Mouse (Mus musculus) ovary, postnatal 14 days (tissue): Measurements from ENCODE around the gene Hk2.

Experiments used
- DNase-seq: peaks from one replicate; pipeline ENCODE4 v3.0.0; 2022; ENCODE audit warnings: low spot score

Hk2 gene

DNA sequence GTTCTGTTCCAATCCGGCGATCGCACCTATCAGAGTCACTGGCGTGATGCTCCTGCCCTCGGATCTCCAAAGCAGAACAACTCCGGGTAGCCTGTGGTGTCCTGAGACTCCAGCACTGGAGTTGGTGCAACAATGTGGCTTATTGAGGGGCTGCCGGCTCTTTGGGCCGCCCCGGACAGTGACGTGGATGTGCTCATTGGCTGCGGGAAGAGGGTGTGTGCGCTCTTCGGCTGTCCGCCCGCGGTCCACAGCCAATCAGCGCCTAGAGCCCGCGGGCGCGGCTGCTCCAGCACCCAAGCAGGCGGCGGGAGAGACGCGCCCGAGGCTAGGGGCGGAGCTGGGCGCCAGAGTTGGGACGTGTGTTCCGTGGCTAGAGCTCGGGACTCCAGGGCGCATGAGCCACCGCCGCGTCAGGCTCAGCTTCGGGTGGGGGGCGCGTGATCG is at the start of gene Hk2:
Gene Hk2 (minus strand): TSS at position 134 of the 444 bp plus-strand sequence.
- peak; percentile 66 for DNase-seq

- no peak for DNase-seq
Observed at GRCm38 (mm10) chr6:82821758-82822253, 47.6 kb upstream of the Hk2 start.

GRCm38 (mm10) chr6:82820716-82821115 is 46.5 kb upstream of the Hk2 start:
- no peak for DNase-seq

GRCm38 (mm10) chr6:82814821-82815220 is 40.6 kb upstream of the Hk2 start:
- DNase-seq = no peak

- no peak for DNase-seq
Observed at GRCm38 (mm10) chr6:82807984-82808700, 33.9 kb upstream of the Hk2 start.

- no peak for DNase-seq
Observed at GRCm38 (mm10) chr6:82806971-82807370, 32.7 kb upstream of the Hk2 start.

DNA sequence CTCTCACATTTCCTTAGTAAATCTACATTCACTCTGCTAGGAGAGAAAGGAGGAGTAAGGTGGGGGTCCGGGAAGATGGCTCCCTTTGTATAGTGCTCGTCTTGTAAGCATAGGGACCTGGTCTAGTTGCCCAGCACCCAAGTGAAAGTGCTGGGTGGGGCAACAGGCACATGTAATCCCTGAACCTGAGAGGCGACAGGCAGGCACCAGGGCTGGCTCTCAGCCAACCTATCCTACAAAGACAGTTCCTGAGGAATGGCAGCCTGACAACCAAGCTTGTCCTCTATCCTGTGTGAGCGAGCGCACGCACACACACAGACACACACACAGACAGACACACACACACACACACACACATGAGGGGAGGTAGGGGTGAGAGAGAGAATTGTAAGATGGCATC is 32.2 kb upstream of the Hk2 start:
- DNase-seq = no peak

DNA sequence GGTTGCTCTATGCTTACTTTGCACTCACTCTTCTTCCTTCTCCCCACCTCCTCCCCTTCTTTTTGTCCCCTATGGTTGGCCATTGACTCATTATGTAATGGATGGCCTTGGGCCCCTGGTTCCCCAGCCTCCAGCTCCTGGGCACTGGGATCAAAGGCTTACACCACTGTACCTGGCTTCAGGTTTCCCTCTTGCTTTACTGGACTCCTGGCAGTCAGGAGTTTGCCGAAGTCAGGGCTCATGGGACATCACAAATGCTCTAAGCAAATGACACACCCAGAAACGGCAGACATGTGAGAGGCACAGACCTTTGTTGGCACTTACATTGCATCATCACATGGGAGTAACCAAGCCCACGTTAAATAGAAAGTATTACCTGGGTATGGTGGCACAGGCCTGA is 31.6 kb upstream of the Hk2 start:
- no peak for DNase-seq

DNA sequence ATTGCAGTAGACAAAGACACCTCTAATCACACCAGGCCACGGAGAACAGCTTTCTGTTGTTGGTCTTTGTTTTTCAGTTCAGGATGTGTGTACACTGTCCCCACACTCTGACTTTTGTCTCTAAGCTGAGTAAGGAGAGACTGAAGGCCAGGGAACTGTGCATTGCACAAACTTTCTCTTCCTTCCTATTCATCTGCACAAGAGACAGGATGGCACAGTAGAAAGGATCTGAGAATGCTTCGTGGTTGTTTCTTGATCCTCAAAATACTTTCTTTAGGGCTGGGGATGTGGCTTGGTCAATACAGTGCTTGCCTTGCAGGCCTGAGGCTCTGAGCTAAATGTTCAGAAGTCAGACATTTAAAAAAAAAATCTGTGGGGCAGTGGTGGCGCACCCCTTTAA is 30.7 kb upstream of the Hk2 start:
- no peak for DNase-seq

DNA sequence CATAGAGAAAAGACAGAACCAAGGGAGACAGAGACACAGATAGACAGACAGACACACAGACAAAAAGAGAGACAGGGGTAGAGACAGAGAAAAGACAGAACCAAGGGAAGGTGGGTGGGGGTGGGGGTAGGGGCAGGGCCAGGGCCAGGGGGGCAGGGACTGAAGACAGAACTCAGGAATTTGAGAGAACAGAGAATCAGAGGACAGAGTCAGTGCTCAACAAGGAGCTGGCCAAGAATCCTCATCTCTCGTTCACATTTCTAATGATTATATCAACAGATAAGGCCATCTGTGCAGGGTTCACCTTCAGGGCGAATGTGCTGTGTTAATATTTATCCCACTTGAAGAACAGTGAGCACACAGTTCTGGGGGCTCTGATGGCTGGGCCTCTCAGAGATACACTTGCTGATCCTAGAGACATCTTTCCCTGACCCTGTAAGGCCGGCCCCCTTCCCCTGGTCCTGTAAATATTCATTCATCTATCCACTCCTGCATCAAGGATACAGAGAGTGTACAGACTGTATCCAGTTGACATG is 24.0 kb upstream of the Hk2 start:
- DNase-seq = no peak

GRCm38 (mm10) chr6:82797300-82797839 is 23.1 kb upstream of the Hk2 start:
- DNase-seq = no peak

DNA sequence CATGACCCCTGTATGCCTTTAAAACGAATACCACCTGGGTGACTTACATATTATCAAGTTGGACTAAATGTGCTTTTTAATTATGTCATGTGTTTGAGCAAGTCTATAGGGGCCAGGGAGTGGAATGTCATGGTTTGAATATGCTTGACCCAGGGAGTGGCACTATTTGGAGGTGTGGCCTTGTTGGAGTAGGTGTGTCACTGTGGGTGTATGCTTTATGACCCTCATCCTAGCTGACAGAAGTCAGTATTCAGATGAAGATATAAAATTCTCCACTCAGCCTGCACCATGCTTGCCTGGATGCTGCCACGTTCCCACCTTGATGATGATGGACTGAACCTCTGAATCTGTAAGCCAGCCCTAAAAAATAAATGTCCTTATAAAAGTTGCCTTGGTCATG is 16.6 kb upstream of the Hk2 start:
- no peak for DNase-seq

GRCm38 (mm10) chr6:82783906-82784305 is 9.7 kb upstream of the Hk2 start:
- DNase-seq = no peak

- no peak for DNase-seq
Observed at GRCm38 (mm10) chr6:82780802-82781393, 6.6 kb upstream of the Hk2 start.

DNA sequence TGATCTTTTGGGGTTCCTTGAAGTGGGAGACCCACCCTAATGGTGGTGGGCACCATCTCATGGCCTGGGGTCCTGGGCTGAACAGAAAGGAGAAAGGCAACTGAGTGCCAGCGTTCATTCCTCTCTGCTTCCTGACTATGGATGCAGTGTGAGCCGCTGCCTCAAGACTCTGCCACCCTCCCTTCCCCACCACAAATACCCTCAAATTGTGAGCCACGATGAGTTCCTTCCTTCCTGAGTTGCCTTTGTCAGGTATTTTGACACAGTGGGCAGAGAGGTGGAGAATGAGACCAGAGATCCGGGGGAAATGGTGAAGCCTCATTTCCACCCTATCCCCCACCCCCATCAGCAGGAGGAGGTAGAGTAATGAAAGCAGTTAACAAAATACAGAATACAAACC is 6.1 kb upstream of the Hk2 start:
- no peak for DNase-seq

GRCm38 (mm10) chr6:82777124-82777654 is 2.9 kb upstream of the Hk2 start:
- DNase-seq = no peak

DNA sequence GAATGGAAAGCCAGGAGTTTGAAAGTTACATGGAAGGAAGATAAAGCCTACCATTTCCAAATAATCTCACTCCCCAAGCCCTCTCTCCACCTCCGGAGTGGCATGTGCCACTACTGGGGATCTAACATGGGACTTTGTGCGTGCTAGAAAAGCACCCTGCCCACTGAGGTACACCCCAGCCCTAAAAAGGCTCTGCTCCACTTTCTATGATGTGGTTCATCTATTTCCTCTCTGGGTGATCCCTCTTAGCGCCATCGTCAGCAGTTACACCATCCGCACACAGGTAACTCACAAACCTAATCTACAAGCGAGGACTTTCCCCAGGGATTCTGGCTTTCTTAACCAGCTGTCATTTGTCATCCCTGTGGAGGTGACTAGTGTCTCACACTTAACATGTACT is 1.1 kb upstream of the Hk2 start:
- no peak for DNase-seq

GRCm38 (mm10) chr6:82773261-82774131 is 758 bp downstream of the Hk2 start:
- no peak for DNase-seq

DNA sequence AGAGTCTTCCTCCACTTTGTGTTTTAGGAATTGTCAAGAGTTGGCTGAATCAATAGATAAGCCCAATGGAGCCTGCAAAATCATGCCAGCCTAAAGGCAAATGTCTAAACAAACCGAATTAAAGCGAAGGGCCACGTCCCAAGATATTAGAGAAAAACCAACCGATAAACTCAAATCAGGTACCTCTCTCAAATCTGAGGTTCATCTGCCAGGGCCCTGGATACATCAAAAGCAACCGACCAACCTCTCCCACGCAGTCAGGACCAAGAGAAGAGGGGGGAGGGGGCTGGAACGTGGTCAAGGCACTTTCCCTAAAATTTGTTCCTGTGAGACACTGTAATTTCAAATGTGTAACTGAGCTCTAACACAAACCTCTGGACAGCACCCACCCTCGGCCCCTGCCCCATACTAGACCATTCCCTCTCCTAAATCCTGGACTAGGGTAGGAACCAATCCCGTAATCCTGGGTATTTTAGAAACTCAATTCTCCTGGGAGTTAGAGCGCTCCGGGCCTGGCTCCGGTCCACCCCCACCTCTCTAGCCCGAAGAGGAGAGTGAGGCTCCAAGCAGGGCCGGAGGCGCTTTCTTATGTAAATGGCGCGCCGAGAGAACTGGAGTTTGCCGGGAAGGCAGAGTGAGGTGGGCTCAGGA is 1.7 kb downstream of the Hk2 start:
- no peak for DNase-seq

DNA sequence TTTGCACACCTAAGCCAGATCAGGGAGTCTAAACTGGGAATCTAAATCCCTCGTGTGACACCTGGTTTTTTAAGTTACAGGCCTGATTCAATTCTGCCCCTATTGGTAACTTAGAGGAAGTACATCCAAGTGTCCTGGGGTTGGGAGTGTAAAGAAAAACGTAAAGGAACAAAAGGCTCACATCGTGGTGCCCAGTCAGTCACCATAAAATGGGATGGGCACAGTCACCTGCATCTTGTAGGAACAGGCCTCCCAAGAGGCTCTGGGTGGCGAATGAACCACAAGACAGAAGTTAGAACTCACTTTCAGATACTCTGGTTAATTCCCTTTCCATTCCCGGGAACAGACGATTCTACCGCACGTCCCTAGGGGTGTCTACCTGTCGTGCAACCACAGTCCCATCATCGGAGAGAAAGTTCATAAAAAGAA is 2.3 kb downstream of the Hk2 start:
- DNase-seq = no peak

- no peak for DNase-seq
Observed at GRCm38 (mm10) chr6:82771059-82771458, 3.2 kb downstream of the Hk2 start.
